Comparison of ENCODE assay signal across 8 mouse cellular contexts in genomic region chr10:70245559-70245945, GRCm38 (mm10). TPM values are rescaled to one million over a fixed set of nuclear protein-coding genes. Genes with fewer than 3 reads are reported as not detected.
DNase-seq lines count a peak whose midpoint lies in the region; ATAC-seq lines count a peak whose summit lies in the region.

No protein-coding gene starts in this region.

- H3K36me3 ChIP-seq in neural tube, embryonic 11.5 days (ENCODE audit: control insufficient read depth, insufficient read depth, low read length), result no peaks in the 10 kb centered on the region
- H3K36me3 ChIP-seq in heart, embryonic 16.5 days (ENCODE audit: control insufficient read depth, insufficient read depth), result no peaks in the 10 kb centered on the region
- no peaks in the 10 kb centered on the region for H3K36me3 ChIP-seq in liver, embryonic 16.5 days (ENCODE audit: control insufficient read depth, insufficient read depth)

- peak overlapping the region; percentile 65 for H3K9ac ChIP-seq in neural tube, embryonic 11.5 days (ENCODE audit: low read length)
- H3K9ac ChIP-seq in heart, embryonic 16.5 days (ENCODE audit: low read length), result peak overlapping the region; percentile 66
- H3K9ac ChIP-seq in liver, embryonic 16.5 days (ENCODE audit: low read depth, low read length), result no peak overlapping the region

- H3K9me3 ChIP-seq in neural tube, embryonic 11.5 days (ENCODE audit: control insufficient read depth, low read length), result no peaks in the 10 kb centered on the region
- no peaks in the 10 kb centered on the region for H3K9me3 ChIP-seq in heart, embryonic 16.5 days (replicated peaks; ENCODE audit: control insufficient read depth, low read length)
- no peaks in the 10 kb centered on the region for H3K9me3 ChIP-seq in liver, embryonic 16.5 days (replicated peaks; ENCODE audit: control insufficient read depth, low read length)

- no peak overlapping the region for H3K27ac ChIP-seq in neural tube, embryonic 11.5 days (ENCODE audit: low read depth, low read length)
- H3K27ac ChIP-seq in heart, embryonic 16.5 days (ENCODE audit: low read length), result no peak overlapping the region
- H3K27ac ChIP-seq in liver, embryonic 16.5 days (ENCODE audit: low read length), result no peak overlapping the region

- peak overlapping the region; percentile 63 for H3K4me3 ChIP-seq in neural tube, embryonic 11.5 days (ENCODE audit: low read depth, low read length)
- H3K4me3 ChIP-seq in heart, embryonic 16.5 days (ENCODE audit: low read length), result peak overlapping the region; percentile 66
- peak overlapping the region; percentile 57 for H3K4me3 ChIP-seq in liver, embryonic 16.5 days (ENCODE audit: low read depth, low read length)

- DNase-seq in adrenal gland, postnatal 14 days, result peak; percentile 29
- no peak for DNase-seq in adrenal gland, adult 2 months
- no peak for DNase-seq in neural tube, embryonic 11.5 days (ENCODE audit: low spot score)
- no peak for DNase-seq in neural tube, embryonic 10.5 days (ENCODE audit: extremely low spot score, low spot score)
- no peak for DNase-seq in spleen, adult 18-20 months
- DNase-seq in left cerebral cortex, adult 8-10 months (ENCODE audit: low spot score in 2 of 2), result no peak

- H3K4me1 ChIP-seq in neural tube, embryonic 11.5 days (ENCODE audit: control insufficient read depth, insufficient read depth, low read length), result no peaks in the 10 kb centered on the region
- peaks cover 9% of the 10 kb centered on the region; the same call in 1 of the 2 replicates for H3K4me1 ChIP-seq in heart, embryonic 16.5 days (ENCODE audit: control insufficient read depth, insufficient read depth, low read length)
- H3K4me1 ChIP-seq in liver, embryonic 16.5 days (ENCODE audit: control insufficient read depth, low read depth, low read length), result no peaks in the 10 kb centered on the region

- H3K4me2 ChIP-seq in neural tube, embryonic 11.5 days (ENCODE audit: low read depth), result peak overlapping the region; percentile 96
- H3K4me2 ChIP-seq in heart, embryonic 16.5 days (ENCODE audit: low read depth, low read length), result peak overlapping the region; percentile 95
- peak overlapping the region; percentile 67 for H3K4me2 ChIP-seq in liver, embryonic 16.5 days (ENCODE audit: low read depth, low read length)

- peaks cover 25% of the 10 kb centered on the region for H3K27me3 ChIP-seq in neural tube, embryonic 11.5 days (ENCODE audit: control insufficient read depth, insufficient read depth, low read length)
- peaks cover 4% of the 10 kb centered on the region; the same call in 1 of the 2 replicates for H3K27me3 ChIP-seq in heart, embryonic 16.5 days (ENCODE audit: control insufficient read depth, insufficient read depth, low read length)
- peaks cover 27% of the 10 kb centered on the region for H3K27me3 ChIP-seq in liver, embryonic 16.5 days (ENCODE audit: control insufficient read depth, insufficient read depth, low read depth, low read length)

- under 1% methylated on average over 16 of the region's 16 CpGs for WGBS in neural tube, embryonic 11.5 days
- 1% methylated on average over 16 of the region's 16 CpGs for WGBS in heart, embryonic 16.5 days
- WGBS in liver, embryonic 16.5 days (ENCODE audit: insufficient replicate concordance), result 2% methylated on average over 16 of the region's 16 CpGs

- ATAC-seq in neural tube, embryonic 11.5 days (ENCODE audit: insufficient read depth, low FRiP score, low TSS enrichment), result 0 out of 2 replicates have a peak, but pooled peaks have one; percentile 16
- 0 out of 2 replicates have a peak, but pooled peaks have one; percentile 6 for ATAC-seq in heart, embryonic 16.5 days (replicated peaks; ENCODE audit: extremely low read depth, insufficient read depth, low FRiP score)
- no peak for ATAC-seq in liver, embryonic 16.5 days (ENCODE audit: low read depth)

RNA-seq across cellular contexts. Expression of gene Slc16a9, which starts 0.7 kb away (rescaled TPM):
- total RNA-seq in adrenal gland, postnatal 14 days (2021), result 2.3 and 4.4 TPM in 2 replicates
- total RNA-seq in adrenal gland, adult 2 months (2021), result 1 to 10 TPM; 6.4 to 8.8 TPM
- polyA plus RNA-seq in adrenal gland, adult 2 months (2012; rRNA removed), result 2.4 TPM in 2 replicates
- 0.68 and 0.69 TPM in 2 replicates for polyA plus RNA-seq in neural tube, embryonic 11.5 days (2014; fragmentation: Nextera tagmentation; extraction: Ambion mirVana)
- 0.47 and 1.1 TPM in 2 replicates for polyA plus RNA-seq in heart, embryonic 16.5 days (2015; fragmentation: Nextera tagmentation; extraction: Ambion mirVana)
- 0.55 and 0.61 TPM in 2 replicates for polyA plus RNA-seq in liver, embryonic 16.5 days (2015; fragmentation: Nextera tagmentation; extraction: Ambion mirVana)
- total RNA-seq in left cerebral cortex, adult 8-10 months (2022), result 1 to 10 TPM; 1.7 to 3.0 (median 2.1) TPM

RNA-seq across cellular contexts. Expression of gene Mrln, which starts 41.1 kb away (rescaled TPM):
- not detected in 2 replicates for total RNA-seq in adrenal gland, postnatal 14 days (2021)
- total RNA-seq in adrenal gland, adult 2 months (2021), result under 1 TPM in 1 of 2 experiments, not detected in 1; 0.86 TPM
- not detected in 2 replicates for polyA plus RNA-seq in adrenal gland, adult 2 months (2012; rRNA removed)
- polyA plus RNA-seq in neural tube, embryonic 11.5 days (2014; fragmentation: Nextera tagmentation; extraction: Ambion mirVana), result 8.2 and 11.0 TPM in 2 replicates
- polyA plus RNA-seq in heart, embryonic 16.5 days (2015; fragmentation: Nextera tagmentation; extraction: Ambion mirVana), result 0.64 and 1.9 TPM in 2 replicates
- polyA plus RNA-seq in liver, embryonic 16.5 days (2015; fragmentation: Nextera tagmentation; extraction: Ambion mirVana), result 0.65 and 1.3 TPM in 2 replicates
- not detected for total RNA-seq in left cerebral cortex, adult 8-10 months (2022)
